Mouse (Mus musculus): ENCODE results near the gene Ncoa4. TPM values are rescaled to one million over a fixed set of nuclear protein-coding genes. Genes with fewer than 3 reads are reported as not detected.
"Not testable (repeated sequence)": the region's sequence is repeated elsewhere in the genome, so short reads cannot be mapped to it uniquely, and the experiment has no call there.

Ncoa4 gene
- 100 to 1,000 TPM in 1 of 2 experiments, 10 to 100 TPM in 1; 99.0 to 115 TPM for total RNA-seq (2021)

DNA sequence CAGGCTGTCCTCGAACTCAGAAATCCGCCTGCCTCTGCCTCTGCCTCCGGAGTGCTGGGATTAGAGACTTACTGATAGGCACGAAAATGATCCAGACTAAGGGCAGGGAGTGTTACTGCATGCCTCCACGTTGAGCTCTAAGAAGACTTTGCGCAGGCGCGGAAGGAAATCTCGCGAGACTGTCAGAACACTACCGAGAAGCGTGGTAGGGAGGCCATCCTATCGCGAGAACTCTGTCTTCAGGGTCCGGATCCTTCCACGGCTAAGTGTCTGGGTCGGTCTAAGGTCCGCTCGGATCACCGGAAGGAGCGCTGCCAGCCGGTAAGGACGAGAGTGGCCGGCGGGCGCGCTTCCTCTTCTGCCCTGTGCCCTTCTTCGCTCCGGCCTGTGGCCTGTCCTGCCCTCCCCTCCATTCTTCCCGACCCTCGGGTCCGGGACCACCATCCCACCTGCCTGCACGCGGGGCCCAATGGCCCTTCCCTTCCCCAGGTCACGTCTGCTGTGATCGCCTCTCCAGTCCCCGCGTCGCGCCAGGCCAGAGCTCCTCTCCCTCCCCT is at the start of gene Ncoa4:
Gene Ncoa4 (plus strand): TSS at position 176 of the 557 bp plus-strand sequence.
- DNase-seq, result peak; percentile 99

DNA sequence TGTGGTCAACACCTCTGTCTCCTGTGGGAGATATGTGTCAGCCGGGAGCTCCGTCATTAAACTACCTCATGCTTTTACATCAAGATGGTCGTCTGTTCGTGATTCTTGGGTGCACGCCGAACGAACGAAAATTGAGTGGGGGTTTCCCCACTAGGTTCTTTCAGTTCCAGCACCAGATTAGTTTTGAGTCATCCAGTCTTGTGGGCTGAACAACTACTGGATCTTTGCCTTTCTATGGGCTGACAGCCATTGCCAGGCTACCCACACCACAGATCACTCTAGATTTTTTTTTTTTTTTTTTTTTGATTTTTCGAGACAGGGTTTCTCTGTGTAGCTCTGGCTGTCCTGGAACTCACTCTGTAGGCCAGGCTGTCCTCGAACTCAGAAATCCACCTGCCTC is 47.5 kb upstream of the Ncoa4 start:
- not testable (repeated sequence) for DNase-seq

GRCm38 (mm10) chr14:32120940-32121919 is 38.4 kb upstream of the Ncoa4 start:
- no peak for DNase-seq

GRCm38 (mm10) chr14:32121920-32122315 is 37.7 kb upstream of the Ncoa4 start:
- peak; percentile 49 for DNase-seq

DNA sequence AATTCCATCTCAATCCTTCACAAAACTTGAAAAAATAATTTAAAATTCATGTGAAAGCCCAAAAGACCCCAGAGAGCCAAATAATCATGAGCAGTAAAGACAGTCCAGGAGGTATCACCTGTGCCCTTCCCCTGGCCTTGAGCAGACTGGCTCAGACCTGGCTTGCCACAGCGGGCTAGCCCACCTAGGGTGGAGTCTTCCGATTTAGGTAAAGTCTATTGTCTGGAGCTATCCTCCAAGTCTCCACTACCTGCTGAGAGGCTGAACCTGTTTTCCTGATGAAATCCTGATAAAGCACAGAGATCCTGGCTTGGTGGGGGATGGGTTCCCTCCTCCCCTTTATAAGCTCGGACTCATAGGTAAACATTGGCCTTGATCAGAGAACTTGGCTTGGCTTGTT is 35.4 kb upstream of the Ncoa4 start:
- DNase-seq, result no peak

DNA sequence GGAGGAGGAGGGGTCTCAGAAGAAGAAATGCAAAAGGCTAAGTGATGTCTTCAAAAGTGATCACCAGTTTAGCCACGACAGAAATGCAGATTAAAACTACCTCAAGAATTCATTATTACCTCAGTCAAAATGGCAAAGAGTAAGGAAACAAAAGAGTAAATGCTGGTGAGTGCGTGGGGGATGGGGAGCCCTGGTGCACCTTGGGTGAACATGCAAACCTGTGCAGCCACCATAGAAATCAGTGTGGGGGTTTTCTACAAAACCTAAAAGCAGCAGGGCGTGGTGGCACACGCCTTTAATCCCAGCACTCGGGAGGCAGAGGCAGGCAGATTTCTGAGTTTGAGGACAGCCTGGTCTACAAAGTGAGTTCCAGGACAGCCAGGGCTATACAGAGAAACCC is 34.4 kb upstream of the Ncoa4 start:
- not testable (repeated sequence) for DNase-seq

DNA sequence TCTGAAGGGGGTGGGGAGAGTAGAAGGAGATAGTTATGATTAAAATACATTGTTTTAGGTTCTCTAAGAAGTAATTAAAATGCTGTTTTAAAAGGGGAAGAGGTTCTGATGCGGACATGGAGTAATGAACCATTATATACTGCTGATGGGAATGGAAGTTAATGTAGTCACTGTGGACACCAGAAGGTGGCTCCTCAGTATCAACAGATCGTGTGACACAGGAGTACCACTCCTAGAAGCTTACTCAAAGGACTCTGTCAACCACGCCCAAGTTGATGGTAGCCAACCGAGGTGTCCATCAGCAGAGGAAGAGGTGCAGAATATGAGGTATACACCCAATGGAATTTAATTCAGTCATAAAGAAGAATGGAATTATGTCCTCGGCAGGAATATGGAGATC is 31.3 kb upstream of the Ncoa4 start:
- no peak for DNase-seq

- no peak for DNase-seq
Observed at GRCm38 (mm10) chr14:32131836-32132235, 27.8 kb upstream of the Ncoa4 start.

DNA sequence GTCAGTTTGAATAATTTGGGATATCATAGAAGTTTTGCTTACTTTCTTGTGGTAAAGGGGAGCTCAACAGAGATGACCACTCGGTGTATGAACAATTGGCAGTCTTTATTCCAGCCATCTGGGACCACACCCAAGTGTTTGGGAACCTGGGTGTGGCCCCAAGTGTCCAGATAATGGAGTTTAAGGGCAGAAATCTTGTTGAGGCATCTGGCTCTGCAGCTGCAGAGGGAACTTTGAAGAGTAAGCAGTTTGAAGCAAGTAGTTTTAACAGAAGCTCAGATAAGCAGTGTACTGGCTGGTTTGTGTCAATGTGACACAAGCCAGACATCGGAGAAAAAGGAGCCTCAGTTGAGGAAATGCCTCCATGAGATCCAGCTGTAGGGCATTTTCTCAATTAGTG is 25.4 kb upstream of the Ncoa4 start:
- DNase-seq, result no peak

DNA sequence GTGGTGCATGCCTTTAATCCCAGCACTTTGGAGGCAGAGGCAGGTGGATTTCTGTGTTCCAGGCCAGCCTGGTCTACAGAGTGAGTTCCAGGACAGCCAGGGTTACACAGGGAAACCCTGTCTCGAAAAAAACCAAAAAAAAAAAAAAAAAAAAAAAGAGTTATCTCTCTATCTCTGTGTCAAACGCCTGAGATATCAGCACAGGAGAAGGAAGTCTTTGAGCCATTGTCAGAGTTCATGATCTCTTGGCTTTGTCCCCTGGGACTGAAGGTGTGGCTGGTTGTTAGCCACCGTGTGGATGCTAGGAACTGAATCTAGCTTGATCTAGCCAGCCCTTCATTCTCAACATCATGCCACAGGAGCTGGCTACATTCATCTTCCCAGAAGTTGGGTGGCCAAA is 23.2 kb upstream of the Ncoa4 start:
- not testable (repeated sequence) for DNase-seq

- DNase-seq, result no peak
Observed at GRCm38 (mm10) chr14:32140359-32140965, 19.2 kb upstream of the Ncoa4 start.

- DNase-seq, result no peak
Observed at GRCm38 (mm10) chr14:32141723-32142122, 17.9 kb upstream of the Ncoa4 start, which contains the start of gene Msmb. Gene Msmb (plus strand): TSS chr14:32142023.

DNA sequence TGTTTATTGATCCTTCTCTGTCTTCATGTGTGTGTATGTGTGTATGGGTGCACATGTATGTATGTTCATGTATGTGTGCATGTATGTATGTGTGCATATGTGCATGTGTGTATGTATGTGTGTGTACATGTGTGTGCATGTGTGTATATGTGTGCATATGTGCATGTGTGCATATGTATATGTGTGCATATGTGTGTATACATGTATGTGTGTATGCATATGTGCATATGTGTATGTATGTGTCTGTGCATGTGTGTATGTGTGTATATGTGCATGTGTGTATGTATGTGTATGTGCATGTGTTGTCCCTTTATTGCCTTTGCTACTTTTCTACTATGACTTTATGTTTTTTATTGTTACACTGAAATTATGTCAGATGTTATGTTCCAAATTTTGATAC is 14.9 kb upstream of the Ncoa4 start:
- DNase-seq, result no peak

DNA sequence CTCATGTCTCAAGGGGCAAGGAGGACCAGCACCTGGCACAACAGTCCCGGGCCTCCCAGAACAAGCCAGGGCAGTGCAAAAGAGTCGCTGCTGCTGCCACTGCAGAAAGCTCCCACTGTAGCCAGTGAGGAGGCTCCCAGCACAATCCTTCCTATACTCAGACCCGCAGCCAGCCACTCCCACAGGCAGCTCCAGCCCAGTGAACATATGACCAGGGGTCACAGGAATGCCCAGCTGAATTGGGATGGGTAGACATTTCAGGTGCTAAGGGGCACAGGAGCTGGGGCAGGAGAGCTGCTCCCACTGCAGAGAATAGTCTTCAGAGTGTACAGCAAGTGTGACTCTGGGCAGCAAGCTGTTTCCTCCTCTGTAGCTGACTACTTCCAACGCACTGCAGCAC is 14.3 kb upstream of the Ncoa4 start:
- DNase-seq, result no peak

GRCm38 (mm10) chr14:32145809-32146511 is 13.7 kb upstream of the Ncoa4 start:
- DNase-seq, result no peak

DNA sequence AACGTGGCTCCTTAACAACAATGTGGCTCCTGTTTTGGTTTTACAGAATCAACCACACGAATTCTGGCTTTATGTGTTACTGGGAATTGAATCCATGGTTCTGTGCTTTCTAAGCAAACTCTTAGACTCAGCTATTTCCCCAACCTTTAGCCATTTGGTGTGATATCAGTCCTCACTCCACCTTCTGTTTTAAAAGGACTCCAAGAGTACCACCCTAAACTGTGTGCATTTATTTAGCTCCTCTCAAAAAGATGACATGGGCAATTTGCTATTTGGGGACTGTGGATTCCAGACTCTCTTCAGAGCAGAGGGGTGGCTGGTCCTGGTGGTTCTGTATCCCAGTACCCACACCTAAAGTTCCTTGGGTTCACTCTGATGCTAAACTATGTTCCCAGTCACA is 13.1 kb upstream of the Ncoa4 start:
- no peak for DNase-seq

DNA sequence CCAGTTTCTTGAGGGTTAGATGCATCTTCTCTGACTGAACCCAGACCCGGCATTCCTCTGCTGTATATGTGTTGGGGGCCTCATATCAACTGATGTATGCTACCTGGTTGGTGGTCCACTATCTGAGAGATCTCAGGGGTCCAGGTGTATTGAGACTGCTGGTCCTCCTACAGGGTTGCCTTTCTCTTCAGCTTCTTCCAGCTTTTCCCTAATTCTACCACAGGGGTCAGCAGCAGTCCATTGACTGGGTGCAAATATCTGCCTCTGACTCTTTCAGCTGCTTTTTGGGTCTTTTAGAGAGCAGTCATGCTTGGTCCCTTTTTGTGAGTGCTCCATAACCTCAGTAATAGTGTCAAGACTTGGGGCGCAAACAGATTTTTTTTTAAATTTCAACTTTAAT is 8.8 kb upstream of the Ncoa4 start:
- DNase-seq, result no peak

GRCm38 (mm10) chr14:32152243-32152965 is 7.3 kb upstream of the Ncoa4 start:
- no peak for DNase-seq

- no peak for DNase-seq
Observed at GRCm38 (mm10) chr14:32153156-32153555, 6.5 kb upstream of the Ncoa4 start.

GRCm38 (mm10) chr14:32154758-32155157 is 4.9 kb upstream of the Ncoa4 start:
- no peak for DNase-seq

DNA sequence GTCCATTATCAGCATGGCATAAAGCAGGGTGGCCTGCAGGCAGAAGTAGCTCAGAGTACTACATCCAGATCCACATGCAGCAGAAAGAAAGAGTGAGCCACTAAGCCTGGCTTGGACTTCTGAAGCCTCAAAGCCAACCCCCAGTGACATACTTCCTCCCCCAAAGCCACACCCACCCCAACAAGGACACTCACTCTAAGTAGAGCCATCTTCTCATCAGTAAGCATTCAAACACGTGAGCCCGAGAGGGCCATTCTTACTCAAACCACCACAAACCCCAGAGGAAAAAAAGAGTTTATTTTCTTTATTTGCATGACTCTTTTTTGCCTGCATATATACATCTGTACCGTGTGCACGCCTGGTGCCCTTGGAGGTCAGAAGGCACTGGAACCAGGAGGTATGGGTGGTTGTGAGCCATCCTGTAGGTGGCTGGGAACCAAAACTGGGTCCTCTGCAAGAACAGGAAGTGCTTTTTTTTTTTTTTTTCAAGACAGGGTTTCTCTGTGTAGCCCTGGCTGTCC is 455 bp upstream of the Ncoa4 start:
- no peak for DNase-seq

DNA sequence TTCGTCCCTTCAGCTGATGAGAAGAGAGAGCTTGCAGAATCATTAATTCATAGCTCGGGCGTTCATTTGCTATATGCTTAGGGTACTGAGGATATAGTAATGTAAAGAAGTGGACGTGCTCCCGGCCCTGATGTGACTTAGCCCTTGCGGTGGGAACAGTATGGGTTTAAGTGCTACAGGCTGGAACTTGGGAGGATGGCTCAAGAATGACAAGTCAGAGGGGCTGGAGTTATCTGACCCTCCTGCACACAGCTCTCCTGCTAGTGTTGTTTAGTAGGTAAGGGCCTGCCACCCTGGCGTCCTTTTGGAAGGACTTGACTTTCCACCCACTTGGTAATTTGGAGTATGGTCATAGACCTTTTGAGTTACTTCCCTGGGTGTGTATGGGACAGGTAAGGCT is 898 bp downstream of the Ncoa4 start:
- DNase-seq, result no peak

All from heart, postnatal 4 days (tissue).